Mouse (Mus musculus) brain, embryonic 18.5 days (tissue): ENCODE data around the gene Gm19684.
"Not testable (repeated sequence)": the region's sequence is repeated elsewhere in the genome, so short reads cannot be mapped to it uniquely, and the experiment has no call there.

Experiments
- DNase-seq: peaks from one replicate; pipeline ENCODE4 v3.0.0-alpha.2; 2012; ENCODE audit warnings: low read depth, low spot score

The Gm19684 gene

DNA sequence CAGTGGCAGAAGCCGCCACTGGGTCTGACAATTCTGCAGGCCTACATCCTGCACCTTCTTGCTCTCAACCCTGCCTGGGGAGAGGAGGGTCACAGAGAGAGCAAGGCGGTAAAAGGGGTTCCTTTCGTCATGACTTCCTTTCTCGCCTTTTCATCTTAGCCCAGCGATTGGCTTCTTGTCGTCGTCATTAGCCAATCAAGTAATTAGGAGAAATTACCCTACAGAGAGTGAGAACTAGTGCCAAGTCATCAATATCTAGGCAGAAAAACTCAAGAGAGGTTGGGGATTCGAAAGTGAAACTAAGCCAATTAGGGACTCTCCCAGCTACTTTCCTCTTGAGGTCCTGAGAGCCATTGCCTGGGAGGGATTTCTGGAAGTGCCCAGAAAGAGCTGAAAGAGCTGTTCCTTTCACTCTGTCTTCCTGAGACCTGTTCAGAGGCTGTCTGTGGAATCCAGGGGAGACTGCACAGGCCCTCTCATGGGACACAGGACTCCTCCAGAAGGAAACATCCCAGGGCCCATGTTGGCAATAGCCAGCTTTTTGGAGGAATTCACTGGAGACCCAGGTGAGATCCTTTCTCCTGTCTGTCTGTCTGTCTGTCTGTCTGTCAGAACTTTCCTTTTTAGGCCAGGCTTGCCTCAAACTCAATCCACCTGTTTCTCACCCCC, at the start of gene Gm19684:
Gene Gm19684, plus strand, starts transcription at position 327 of the 669 bp plus-strand sequence.
- DNase-seq, result not testable (repeated sequence)

GRCm38 (mm10) chr17:36081901-36082300, 39.6 kb upstream of the Gm19684 start:
- not testable (repeated sequence) for DNase-seq

DNA sequence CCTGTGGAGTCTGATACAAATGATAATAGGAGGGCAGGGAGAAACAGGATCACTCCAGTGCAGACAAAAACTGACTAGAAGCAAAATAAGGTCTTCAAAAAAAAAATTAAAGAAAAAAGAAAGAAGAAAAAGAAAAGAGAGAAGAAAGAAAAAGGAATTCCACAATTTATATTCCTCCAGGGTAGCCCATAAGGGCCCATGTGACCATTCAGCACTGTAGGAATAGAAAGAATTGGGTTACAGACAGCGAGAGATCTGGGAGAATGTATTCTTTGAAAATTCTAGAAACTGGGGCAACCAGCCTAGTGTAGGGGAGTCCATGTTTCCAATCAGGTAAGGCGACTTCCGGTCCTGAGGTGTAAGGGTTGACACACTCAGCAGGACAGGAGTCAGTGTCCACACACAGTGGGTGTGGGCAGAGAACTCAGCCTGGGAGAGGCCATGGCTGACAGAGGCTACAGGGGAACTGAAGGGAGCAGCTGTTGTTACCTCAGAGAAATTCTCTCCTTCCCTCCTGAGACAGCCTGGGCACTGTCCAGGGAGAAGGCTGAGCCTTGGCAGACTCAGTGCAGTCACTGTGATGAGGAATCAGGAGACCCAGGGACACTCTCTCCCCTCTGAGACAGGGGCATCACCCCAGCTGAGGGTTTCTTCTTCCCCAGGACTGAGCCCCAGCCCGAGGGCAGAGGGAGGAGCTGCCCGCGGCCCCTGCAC, 38.8 kb upstream of the Gm19684 start:
- not testable (repeated sequence) for DNase-seq

DNA sequence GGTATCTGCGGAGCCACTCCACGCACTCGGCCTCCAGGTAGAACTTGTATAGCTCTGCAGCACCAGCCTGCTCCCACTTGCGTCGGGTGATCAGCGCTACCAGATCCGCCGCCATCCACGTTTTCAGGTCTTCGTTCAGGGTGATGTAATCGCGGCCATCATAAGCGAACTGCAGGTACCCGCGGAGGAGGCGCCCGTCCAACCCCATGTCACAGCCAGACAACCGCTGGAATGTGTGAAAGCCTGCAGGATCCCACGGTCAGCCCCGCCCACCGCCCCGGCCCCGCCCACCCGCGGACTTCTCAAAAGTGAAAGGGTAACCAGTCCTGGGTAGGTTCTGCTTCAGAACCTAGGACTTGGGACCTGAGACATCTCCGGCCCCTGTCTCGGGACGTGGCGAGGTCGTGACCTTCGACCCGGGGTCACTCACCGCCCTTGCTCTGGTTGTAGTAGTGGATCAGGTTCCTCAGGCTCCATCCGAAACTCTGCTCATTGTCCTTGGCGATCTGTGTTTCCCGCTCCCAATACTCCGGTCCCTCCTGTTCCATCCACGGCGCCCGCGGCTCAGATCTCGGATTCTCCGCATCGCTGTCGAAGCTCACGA, 38.1 kb upstream of the Gm19684 start:
- DNase-seq, result no peak

- DNase-seq, result no peak
These were observed 37.5 kb upstream of the Gm19684 start for GRCm38 (mm10) chr17:36083870-36084451.

DNA sequence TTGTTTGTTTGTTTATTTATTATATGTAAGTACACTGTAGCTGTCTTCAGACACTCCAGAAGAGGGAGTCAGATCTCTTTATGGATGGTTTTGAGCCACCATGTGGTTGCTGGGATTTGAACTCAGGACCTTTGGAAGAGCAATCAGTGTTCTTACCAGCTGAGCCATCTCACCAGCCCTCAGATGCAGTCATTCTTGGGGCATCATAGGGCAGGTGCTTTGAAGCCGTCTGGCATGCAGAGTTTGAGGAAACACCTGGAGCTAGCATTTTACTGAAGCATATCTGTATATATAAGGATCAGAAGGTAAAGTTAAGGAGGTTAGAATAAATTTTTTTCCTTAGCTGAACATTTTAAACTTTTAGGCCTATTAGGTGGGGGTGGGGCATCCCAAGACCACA, 35.5 kb upstream of the Gm19684 start:
- not testable (repeated sequence) for DNase-seq

DNA sequence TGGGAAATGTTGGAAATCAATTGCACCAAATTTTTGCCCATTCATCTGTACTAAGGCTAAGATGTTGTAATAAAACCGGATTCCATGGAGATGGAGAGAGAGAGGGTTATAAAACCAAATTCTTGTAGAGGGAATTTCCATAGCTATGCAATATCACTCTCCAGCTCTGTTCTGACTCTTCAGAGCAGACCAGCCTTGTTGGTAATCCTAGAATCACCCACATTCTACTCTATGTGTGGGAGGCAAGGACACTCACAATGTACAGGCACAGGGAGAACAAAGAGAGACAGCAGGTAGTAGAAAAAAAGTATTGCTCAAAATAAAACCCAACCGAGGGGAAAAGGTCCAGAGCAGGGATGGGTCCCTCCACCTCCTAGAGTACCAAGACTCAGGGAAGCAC, 29.5 kb upstream of the Gm19684 start:
- not testable (repeated sequence) for DNase-seq

GRCm38 (mm10) chr17:36092520-36092919, 29.0 kb upstream of the Gm19684 start:
- not testable (repeated sequence) for DNase-seq

GRCm38 (mm10) chr17:36093936-36094335, 27.5 kb upstream of the Gm19684 start:
- no peak for DNase-seq

- DNase-seq, result not testable (repeated sequence)
These were observed 21.9 kb upstream of the Gm19684 start for GRCm38 (mm10) chr17:36099603-36100002.

- not testable (repeated sequence) for DNase-seq
These were observed 19.4 kb upstream of the Gm19684 start for GRCm38 (mm10) chr17:36102091-36102490.

GRCm38 (mm10) chr17:36110129-36110528, 11.3 kb upstream of the Gm19684 start:
- not testable (repeated sequence) for DNase-seq

GRCm38 (mm10) chr17:36110641-36111509, 10.6 kb upstream of the Gm19684 start:
- not testable (repeated sequence) for DNase-seq

GRCm38 (mm10) chr17:36111510-36111868, 10.0 kb upstream of the Gm19684 start:
- not testable (repeated sequence) for DNase-seq

DNA sequence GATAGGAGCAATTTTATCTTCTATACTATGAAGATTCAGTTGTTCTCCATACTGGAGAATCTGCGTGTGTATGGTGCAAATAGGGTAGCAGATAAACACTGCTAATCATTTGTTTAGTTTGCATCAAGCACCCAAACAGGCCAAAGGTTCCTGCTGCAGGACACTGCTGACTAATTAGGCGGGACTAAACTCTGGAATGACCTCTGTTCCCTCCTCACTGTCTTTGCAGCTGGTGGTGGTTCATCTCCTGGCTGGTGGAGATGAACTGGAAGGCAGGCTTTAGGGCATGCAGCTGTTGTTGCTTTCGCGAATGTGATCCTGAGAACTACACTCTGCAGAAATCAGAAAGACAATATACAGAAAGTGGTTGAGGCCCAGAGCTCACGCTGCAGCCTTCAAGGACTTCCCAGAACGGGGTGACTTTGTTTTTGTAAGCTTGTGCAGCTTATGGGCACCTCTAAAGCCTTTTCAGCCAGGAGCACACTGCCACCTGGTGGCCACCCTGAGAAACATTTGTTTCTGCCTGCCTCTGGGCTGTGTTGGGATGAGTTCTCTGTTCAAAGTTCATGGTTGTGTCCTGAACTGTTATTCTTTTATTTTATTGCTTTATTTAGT, 7.4 kb upstream of the Gm19684 start:
- DNase-seq, result not testable (repeated sequence)

- DNase-seq, result not testable (repeated sequence)
These were observed 4.9 kb upstream of the Gm19684 start for GRCm38 (mm10) chr17:36116545-36116944.

DNA sequence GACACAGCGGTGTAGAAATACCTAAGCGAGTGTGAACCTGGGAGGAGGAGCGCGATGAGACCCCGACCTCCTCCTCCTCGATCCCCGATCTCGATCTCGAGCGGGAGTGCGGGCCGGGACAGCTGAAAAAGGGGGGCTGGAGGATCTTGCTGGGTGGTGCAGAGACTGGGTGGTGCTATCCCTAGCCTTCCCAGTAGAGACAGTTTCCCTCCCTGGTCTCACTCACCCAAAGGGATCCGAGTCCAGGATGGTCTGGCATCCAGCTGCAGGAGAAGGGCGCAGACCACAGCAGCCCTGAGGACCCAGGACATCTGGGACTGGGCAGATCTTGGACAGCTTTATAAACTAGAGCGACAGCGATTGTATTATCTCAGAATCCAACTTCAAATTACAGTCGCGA, 639 bp upstream of the Gm19684 start:
- not testable (repeated sequence) for DNase-seq

DNA sequence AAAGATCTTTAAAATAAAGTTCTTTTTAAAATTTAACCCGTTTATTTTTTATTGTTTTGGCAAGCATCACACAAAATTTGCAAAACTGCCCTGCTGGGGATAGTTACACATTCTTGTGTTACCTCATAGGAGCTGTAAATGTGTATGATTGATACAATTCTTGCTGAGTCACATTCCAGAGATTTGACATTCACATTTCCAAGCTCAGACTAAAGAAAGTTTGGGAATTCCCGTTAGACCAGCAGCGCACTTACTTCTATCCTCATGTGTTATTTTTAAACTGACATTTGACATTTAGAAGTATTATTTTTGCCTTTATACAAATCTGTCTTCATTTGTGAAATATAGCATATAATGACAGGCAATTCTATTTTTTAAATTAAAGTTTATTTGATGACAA, 2.6 kb downstream of the Gm19684 start:
- DNase-seq, result not testable (repeated sequence)

DNA sequence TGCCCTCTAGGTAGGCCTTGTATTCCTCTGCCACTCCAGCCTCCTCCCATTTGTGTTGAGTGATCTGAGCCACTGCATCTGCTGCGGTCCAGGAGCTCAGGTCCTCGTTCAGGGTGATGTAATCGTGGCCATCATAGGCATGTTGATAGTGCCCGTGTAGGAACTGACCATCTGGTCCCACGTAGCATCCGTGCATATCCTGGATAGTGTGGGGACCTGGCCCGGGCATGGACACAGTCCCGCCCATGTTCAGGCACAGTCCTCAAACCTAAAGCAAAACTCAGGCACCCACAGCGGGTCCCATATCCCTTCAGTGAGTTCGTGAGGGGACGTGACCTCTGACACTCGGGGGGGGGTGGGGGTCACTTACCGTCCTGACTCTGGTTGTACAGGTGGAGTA, 7.0 kb downstream of the Gm19684 start:
- DNase-seq, result not testable (repeated sequence)

GRCm38 (mm10) chr17:36128968-36129817, 7.7 kb downstream of the Gm19684 start, which contains the start of gene Gm7030:
Gm7030 (minus strand) TSS chr17:36129425.
- DNase-seq, result not testable (repeated sequence)
